Mouse (Mus musculus) bone marrow, adult 2 months (tissue): Measurements from ENCODE around the gene Vps52. TPM values are rescaled to one million over a fixed set of nuclear protein-coding genes. Genes with fewer than 3 reads are reported as not detected.
A peak's percentile ranks its signal among the peaks of the same experiment; 100 is the strongest.

ENCODE experiments used
- H3K27ac ChIP-seq: fragments of 200-500 bp; 2 replicates; pipeline ENCODE4 v1.5.1; 2012; ENCODE audit warnings: low read depth, mild to moderate bottlenecking, control low read depth, inconsistent platforms, low read length; ENCODE audit not compliant: control insufficient read depth, poor library complexity, insufficient read depth
- H3K4me1 ChIP-seq: fragments of 200-500 bp; 2 replicates; pipeline ENCODE4 v1.6.1; 2011; ENCODE audit warnings: low read length; ENCODE audit not compliant: control insufficient read depth, insufficient read depth
- H3K4me3 ChIP-seq: fragments of 200-500 bp; replicated peaks from 2 replicates; pipeline ENCODE3; 2011; ENCODE audit warnings: mild to moderate bottlenecking, low read depth, low read length, control low read depth; ENCODE audit not compliant: control insufficient read depth
- CTCF ChIP-seq: fragments of 200-500 bp; IDR thresholded peaks from 2 replicates; pipeline ENCODE4 v1.5.1; 2011; ENCODE audit warnings: low read length, control low read depth; ENCODE audit not compliant: control insufficient read depth, insufficient read depth
- POLR2A ChIP-seq: fragments of 200-500 bp; IDR thresholded peaks from 2 replicates; pipeline ENCODE4 v1.6.1; 2011; ENCODE audit warnings: low read depth, mild to moderate bottlenecking, control low read depth, low read length, borderline replicate concordance; ENCODE audit not compliant: control insufficient read depth
- WGBS: fragments of 180-500 bp; shearing (Covaris S2); methylation state at CpG from one replicate; pipeline ENCODE4 v1.1.7; 2018; 5-methylcytosine and 5-hydroxymethylcytosine counted together
- polyA plus RNA-seq: library from polyadenylated mRNA; stranded (reverse); fragments of >200 nt; gene quantifications from 2 replicates; pipeline ENCODE4 v1.2.4, GENCODE M21; 2011; ENCODE audit warnings: low replicate concordance; ENCODE audit not compliant: missing spikeins, insufficient read depth, insufficient read length

Gene Vps52
- 13.7 and 23.1 TPM in 2 replicates for polyA plus RNA-seq

DNA sequence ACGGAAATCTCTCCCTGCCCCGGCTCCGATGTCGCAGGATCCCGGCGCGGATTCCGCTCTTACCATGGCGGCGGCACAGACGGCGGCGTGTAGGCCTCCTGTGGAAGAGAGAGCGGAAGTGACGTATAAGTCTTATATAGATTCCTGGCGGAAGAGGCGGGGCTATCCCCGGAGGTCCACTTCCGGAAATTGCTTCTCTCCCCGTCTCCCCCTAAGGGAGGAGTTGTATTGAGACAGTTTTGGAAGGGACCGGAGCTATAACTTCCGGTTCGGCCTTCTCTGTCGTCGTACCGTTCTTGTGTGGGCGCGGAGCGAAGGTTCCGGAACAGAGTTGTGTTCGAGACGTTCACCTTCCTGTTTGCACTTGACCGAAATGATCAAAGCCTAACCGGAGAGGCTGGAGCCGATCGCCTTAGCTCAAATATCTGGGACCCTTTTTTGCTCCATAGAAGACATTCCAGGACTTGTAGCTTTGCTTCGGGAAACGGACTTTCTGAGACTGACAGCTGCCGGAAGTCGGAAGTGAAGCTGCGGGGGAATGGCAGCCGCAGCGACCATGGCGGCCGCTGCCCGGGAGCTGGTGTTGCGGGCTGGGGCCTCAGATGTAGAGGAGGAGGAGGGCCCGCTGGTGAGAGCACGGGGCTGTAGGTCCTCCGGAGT lies at the start of gene Vps52, which contains the start of gene Rps18:
Gene Vps52, plus strand, starts transcription at position 258 of the 660 bp plus-strand sequence.
Gene Rps18, minus strand, starts transcription at position 447 of the 660 bp plus-strand sequence.
- no peak for TF ChIP-seq CTCF
- TF ChIP-seq POLR2A, result peak; percentile 94
- under 1% methylated on average over 50 of the region's 50 CpGs for WGBS
- Histone ChIP-seq H3K4me3 (peak within 1 kb of the TSS; percentile 95), H3K4me1 (peaks cover 1% of the 10 kb centered on the region; the same call in 1 of the 2 replicates), H3K27ac (peak within 1 kb of the TSS; percentile 92)

DNA sequence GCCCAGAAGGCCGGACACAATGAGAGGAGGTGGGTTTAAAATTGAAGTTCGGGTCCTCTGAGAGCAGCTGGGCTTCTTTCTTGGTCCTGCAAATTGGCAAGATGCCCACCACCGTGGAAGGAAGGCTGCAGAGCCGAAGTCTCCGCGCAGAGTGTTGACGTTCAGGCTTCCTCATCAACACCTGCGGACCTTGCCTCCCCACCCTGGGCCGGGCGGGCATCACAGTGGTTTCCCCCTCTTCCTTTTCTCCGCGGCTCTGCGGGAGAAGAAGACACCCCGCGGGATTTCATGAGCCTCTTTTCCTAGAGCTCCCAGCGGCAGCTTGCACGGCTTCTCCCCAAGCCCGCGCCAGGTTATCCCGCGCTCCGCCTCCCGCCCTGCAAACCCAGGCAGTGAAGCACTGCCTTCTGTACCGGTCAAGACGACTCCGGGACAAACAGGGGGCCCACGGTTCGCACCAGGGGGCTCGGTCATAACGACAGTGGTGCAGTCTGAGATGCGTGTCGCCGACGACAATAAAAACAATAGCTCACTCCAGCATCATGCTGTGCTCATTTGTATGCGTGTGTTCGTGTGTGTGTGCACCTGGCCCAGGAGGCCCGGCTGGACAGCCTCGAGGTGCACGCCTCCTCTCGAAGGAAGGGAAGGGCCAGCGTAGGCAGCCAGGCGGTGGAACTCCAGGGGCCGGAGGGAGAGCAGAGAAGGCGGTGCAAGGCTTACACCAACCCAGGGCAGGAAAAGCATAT lies 47.1 kb upstream of the Vps52 start:
- peak; percentile 16; the same call in 1 of the 2 replicates for TF ChIP-seq POLR2A
- TF ChIP-seq CTCF, result no peak
- peak overlapping the region; percentile 91 for H3K27ac ChIP-seq
- peak overlapping the region; percentile 79 for H3K4me3 ChIP-seq
- under 1% methylated on average over 44 of the region's 44 CpGs for WGBS
- H3K4me1 ChIP-seq, result no peaks in the 10 kb centered on the region; the same call in 1 of the 2 replicates

DNA sequence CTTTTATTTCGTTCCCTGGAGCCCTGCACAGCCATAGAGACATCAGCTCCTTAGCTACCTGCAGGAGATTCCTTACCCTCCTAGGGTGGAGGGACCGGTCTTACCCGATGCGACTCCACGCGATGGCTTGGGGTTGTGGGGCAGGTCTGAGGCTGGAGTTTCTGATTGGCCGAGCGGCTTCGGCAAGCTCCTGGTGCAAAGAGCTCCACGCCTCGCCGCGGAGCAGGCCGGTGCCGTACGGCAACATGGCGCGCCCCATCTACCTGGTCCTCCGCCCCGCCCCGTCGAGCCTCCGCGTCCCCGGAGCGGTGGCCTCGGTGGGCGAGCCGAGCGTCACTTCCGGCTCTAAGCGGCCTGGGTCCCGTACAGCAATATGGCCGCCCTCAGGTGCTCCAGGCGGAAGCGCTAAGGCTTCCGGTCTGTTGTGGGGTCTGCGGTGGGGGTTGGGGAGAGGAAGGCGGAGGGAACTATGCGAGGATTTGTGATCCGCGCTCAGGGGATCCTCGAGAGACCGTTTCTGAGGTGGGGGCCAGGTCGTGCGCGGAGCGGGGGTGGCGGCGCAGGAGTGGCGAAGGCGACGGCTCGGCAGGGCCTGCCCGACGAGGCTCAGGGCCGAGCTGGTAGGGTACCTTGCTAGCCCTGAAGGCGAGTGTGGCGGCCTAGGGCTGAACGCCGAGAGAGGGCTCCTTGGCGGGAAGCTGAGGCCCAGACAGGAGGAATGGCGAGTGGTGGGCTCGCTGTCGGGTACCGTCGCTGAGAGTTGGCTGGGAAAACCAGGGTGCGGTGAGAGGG lies 46.3 kb upstream of the Vps52 start, which contains the start of gene Daxx:
Gene Daxx, plus strand, starts transcription at position 338 of the 792 bp plus-strand sequence.
- TF ChIP-seq POLR2A (peak; percentile 32; the same call in 1 of the 2 replicates), CTCF (no peak)
- Histone ChIP-seq H3K27ac (peak within 1 kb of the TSS; percentile 91), H3K4me1 (no peaks in the 10 kb centered on the region; the same call in 1 of the 2 replicates), H3K4me3 (peak within 1 kb of the TSS; percentile 79)
- WGBS, result under 1% methylated on average over 68 of the region's 68 CpGs

DNA sequence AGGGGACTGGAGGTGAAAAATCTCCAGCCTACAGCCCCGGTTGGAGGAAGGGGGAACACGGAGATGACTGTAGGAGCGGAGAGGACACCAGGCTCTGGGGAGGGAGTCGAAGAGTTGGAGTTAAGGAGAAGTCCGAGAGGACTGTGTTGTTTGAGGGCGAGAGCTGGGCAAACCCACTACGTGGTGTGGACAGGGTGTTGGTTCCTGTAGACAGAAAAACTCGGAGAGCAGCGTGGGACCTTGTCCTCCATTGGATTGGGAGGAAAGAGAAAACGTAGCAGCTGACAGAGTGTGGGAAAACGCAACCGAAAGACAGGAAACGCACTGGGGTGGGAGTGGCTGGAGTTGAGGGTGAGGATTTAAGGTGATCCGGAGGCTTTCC lies 45.8 kb upstream of the Vps52 start:
- H3K4me3 ChIP-seq, result peak overlapping the region; percentile 79
- under 1% methylated on average over 14 of the region's 14 CpGs for WGBS
- TF ChIP-seq POLR2A (no peak), CTCF (no peak)
- no peaks in the 10 kb centered on the region; the same call in 1 of the 2 replicates for H3K4me1 ChIP-seq
- peak overlapping the region; percentile 91 for H3K27ac ChIP-seq

DNA sequence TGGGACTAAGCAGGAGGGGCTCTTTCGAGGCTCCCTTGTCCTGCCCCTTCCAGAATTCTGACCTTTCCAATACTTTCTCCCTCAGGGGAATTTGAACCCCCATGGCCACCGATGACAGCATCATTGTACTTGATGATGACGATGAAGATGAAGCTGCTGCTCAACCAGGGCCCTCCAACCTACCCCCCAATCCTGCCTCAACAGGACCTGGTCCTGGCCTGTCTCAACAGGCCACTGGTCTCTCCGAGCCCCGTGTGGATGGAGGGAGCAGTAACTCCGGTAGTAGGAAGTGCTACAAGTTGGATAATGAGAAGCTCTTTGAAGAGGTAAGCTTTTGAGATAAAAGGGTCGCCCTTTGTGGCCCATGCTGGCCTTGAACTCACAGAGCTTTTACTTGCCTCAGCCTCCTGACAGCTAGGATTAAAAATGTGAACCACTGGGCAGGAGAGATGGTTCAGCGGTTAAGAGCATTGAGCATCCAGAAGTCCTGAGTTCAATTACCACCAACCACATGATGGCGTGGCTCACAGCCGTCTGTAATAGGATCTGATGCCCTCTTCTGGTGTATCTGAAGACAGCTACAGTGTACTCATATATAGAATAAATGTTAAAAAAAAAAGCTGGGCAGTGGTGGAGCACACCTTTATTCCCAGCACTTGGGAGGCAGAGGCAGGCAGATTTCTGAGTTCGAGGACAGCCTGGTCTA lies 45.1 kb upstream of the Vps52 start:
- H3K4me3 ChIP-seq, result peak overlapping the region; percentile 79
- 39% methylated on average over 11 of the region's 11 CpGs for WGBS
- peak overlapping the region; percentile 91 for H3K27ac ChIP-seq
- H3K4me1 ChIP-seq, result peaks cover 2% of the 10 kb centered on the region
- TF ChIP-seq CTCF (no peak), POLR2A (no peak)

DNA sequence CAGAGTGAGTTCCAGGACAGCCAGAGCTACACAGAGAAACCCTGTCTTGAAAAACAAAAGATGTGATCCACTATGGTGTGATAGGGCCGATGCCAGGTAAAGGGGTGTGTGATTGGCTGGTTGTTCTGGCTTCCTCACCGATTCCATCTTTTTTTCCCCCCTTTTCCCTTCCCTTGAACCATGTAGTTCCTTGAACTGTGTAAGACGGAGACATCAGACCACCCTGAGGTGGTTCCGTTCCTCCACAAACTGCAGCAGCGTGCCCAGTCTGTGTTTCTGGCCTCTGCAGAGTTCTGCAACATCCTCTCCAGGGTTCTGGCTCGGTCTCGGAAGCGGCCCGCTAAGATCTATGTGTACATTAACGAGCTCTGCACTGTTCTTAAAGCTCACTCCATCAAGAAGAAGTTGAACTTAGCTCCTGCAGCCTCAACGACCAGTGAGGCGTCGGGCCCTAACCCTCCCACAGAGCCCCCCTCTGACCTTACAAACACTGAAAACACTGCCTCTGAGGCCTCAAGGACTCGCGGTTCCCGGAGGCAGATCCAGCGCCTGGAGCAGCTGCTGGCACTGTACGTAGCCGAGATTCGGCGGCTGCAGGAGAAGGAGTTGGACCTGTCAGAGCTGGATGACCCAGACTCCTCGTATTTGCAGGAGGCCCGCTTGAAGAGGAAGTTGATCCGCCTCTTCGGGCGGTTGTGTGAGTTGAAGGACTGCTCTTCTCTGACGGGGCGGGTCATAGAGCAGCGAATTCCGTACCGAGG lies 44.4 kb upstream of the Vps52 start:
- TF ChIP-seq CTCF, result no peak
- no peak for TF ChIP-seq POLR2A
- 88% methylated on average over 31 of the region's 31 CpGs for WGBS
- Histone ChIP-seq H3K4me1 (peaks cover 2% of the 10 kb centered on the region), H3K27ac (no peak overlapping the region), H3K4me3 (no peak overlapping the region)
